Mouse (Mus musculus) heart, adult 2 months (tissue): ENCODE data around the gene Kpna2. TPM values are rescaled to one million over a fixed set of nuclear protein-coding genes. Genes with fewer than 3 reads are reported as not detected.

Experiments
- DNase-seq, 2 experiments: peaks; one replicate each; pipeline ENCODE4 v3.0.0; 2021
- H3K27ac ChIP-seq: fragments of 200-600 bp; 2 replicates; pipeline ENCODE4 v1.8.1; 2022
- H3K27me3 ChIP-seq: fragments of 200-500 bp; 2 replicates; pipeline ENCODE4 v1.6.1; 2012; ENCODE audit warnings: mild to moderate bottlenecking, low read length, inconsistent platforms, mixed read lengths; ENCODE audit not compliant: control insufficient read depth, insufficient read depth
- H3K36me3 ChIP-seq: fragments of 200-500 bp; 2 replicates; pipeline ENCODE4 v1.6.1; 2012; ENCODE audit warnings: low read length, inconsistent platforms; ENCODE audit not compliant: control insufficient read depth, insufficient read depth
- H3K4me1 ChIP-seq: fragments of 200-500 bp; 2 replicates; pipeline ENCODE4 v1.6.1; 2011; ENCODE audit warnings: low read length; ENCODE audit not compliant: control insufficient read depth, insufficient read depth
- H3K4me3 ChIP-seq: fragments of 200-600 bp; 2 replicates; pipeline ENCODE4 v1.8.1; 2022
- H3K79me2 ChIP-seq: fragments of 200-500 bp; replicated peaks from 2 replicates; pipeline ENCODE4 v1.6.1; 2012; ENCODE audit warnings: mild to moderate bottlenecking, inconsistent platforms, low read length, moderate library complexity, mixed read lengths; ENCODE audit not compliant: control insufficient read depth, insufficient read depth
- H3K9ac ChIP-seq: fragments of 200-500 bp; 2 replicates; pipeline ENCODE4 v1.6.1; 2012; ENCODE audit warnings: low read depth, mild to moderate bottlenecking, control low read depth, inconsistent platforms, low read length, mixed read lengths
- CTCF ChIP-seq: fragments of 200-600 bp; IDR thresholded peaks from 2 replicates; pipeline ENCODE4 v1.8.1; 2022; ENCODE audit warnings: antibody characterized with exemption, mild to moderate bottlenecking, moderate library complexity
- EP300 ChIP-seq: fragments of 200-500 bp; IDR thresholded peaks from 2 replicates; pipeline ENCODE4 v1.6.1; 2011; ENCODE audit warnings: low read depth, low read length, control low read depth; ENCODE audit not compliant: insufficient read depth
- POLR2A ChIP-seq: fragments of 200-500 bp; IDR thresholded peaks from 2 replicates; pipeline ENCODE4 v1.6.1; 2011; ENCODE audit warnings: mild to moderate bottlenecking, low read depth, low read length, control low read depth; ENCODE audit not compliant: insufficient read depth
- WGBS: fragments of 180-500 bp; shearing (Covaris S2); methylation state at CpG from one replicate; pipeline ENCODE4 v1.1.7; 2018; 5-methylcytosine and 5-hydroxymethylcytosine counted together
- intact Hi-C: fragments of 180-260 bp; cut with DNase I; formaldehyde crosslinking; loops from one replicate; pipeline ENCODE4 v1.15.1; 2025
- polyA plus RNA-seq: library from polyadenylated mRNA; depleted of rRNA; stranded (reverse); fragments of >200 nt; gene quantifications from 2 replicates; pipeline ENCODE4 v1.2.3, GENCODE M21; 2012
- total RNA-seq, 2 experiments: library from RNA; stranded (reverse); gene quantifications; 2 replicates each; pipeline ENCODE4 v1.2.3; 2021

Kpna2 gene
- total and polyA plus RNA-seq, 3 experiments, result 19.5 to 62.9 (median 61.1) TPM

GRCm38 (mm10) chr11:106976194-106976593, 23.1 kb downstream of the Kpna2 start:
- H3K4me3 ChIP-seq, result no peak overlapping the region
- intact Hi-C loops, result no loop called here
- H3K9ac ChIP-seq, result no peak overlapping the region
- TF ChIP-seq EP300 (peak; percentile 67), POLR2A (no peak), CTCF (0 out of 2 replicates have a peak, but pooled peaks have one; percentile 1)
- 26% methylated on average over 8 of the region's 8 CpGs for WGBS
- no peaks in the 10 kb centered on the region for H3K27me3 ChIP-seq
- no peaks in the 10 kb centered on the region for H3K36me3 ChIP-seq
- H3K79me2 ChIP-seq, result no peaks in the 10 kb centered on the region
- peak; percentile 81 to 86 for DNase-seq
- peaks cover 16% of the 10 kb centered on the region for H3K4me1 ChIP-seq
- H3K27ac ChIP-seq, result peak overlapping the region; percentile 76

DNA sequence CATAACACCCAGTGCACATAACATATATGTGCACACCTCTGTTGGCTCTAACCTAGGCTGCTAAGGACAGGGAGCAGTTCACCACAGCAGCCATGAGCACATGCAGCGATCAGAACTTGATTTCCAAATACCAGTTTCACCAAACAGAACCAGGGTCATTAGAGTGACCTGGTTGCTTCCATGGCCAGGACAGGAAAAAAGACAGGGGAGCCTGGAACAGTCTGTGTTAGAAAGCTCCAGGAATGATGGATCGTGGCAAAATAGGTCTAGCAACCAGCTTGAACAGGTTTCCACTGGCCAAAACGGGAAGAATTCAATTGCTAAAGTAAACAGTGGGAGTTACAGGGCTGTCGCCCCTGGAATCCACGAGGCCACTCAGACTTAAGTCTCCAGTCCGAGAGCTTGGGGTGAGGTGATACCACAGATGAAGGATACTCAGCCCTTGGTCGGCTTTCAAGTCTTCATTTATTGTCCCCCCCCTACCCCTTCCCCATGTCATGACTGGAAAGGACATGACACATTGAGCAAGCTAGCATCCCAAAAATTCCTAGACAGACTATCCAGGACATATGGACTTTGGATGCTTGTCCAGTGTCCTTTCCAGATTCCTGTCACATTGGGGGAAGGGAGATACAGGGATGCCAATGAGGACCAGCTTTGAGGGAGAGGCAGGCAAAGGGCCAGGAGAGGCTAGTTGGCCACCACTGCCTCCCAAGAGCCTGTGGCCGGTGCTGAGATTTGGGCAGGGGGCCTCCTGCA, 23.7 kb downstream of the Kpna2 start:
- Histone ChIP-seq H3K4me1 (peaks cover 16% of the 10 kb centered on the region), H3K36me3 (no peaks in the 10 kb centered on the region), H3K9ac (no peak overlapping the region), H3K79me2 (no peaks in the 10 kb centered on the region), H3K27me3 (no peaks in the 10 kb centered on the region), H3K4me3 (no peak overlapping the region), H3K27ac (peak overlapping the region; percentile 76)
- intact Hi-C loops, result no loop called here
- 50% methylated on average over 8 of the region's 8 CpGs for WGBS
- TF ChIP-seq CTCF (no peak), EP300 (no peak), POLR2A (no peak)
- DNase-seq, result no peak

DNA sequence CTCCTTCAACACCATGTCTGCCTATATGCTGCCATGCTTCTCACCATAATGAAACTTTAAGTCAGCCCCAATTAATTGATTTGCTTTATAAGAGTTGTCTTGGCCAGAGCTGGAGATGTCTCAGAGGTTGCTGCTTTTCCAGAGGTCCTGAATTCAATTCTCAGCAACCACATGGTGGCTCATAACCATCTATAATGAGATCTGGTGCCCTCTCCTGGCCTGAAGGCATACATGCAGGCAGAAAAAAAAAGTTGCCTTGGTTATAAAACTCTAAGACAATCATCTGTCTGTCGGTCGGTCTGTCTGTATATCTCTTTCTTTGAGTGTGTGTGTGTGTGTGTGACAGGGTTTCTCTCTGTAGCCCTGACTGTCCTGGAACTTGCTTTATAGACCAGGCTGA, 24.9 kb downstream of the Kpna2 start:
- WGBS, result 95% methylated on average over 2 of the region's 2 CpGs
- no peaks in the 10 kb centered on the region for H3K79me2 ChIP-seq
- H3K27ac ChIP-seq, result no peak overlapping the region
- H3K9ac ChIP-seq, result no peak overlapping the region
- H3K27me3 ChIP-seq, result no peaks in the 10 kb centered on the region
- no peak overlapping the region for H3K4me3 ChIP-seq
- DNase-seq, result no peak
- no peaks in the 10 kb centered on the region for H3K36me3 ChIP-seq
- TF ChIP-seq CTCF (peak; percentile 63), EP300 (no peak)
- intact Hi-C loops, result no loop called here
- H3K4me1 ChIP-seq, result peaks cover 16% of the 10 kb centered on the region

DNA sequence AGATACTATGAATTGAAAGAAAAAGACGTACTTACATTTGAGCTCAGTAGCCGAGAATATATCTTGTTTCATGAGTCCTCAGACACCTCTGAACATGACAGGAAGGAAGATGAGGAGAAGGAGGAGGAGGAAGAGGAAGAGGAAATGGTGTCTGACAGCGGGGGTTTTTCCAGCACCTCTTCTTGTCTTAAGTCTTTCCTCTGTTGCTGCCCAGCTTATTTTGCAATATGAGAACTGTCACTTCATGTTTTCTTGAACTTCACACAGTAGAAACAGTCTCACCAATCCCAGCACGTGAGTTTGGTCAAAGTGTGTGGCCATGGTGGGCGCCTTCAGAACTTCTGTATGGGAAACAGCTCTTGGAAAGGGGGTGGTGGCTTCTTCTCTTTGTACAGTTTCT, 26.3 kb downstream of the Kpna2 start:
- Histone ChIP-seq H3K9ac (no peak overlapping the region), H3K36me3 (peaks cover under 1% of the 10 kb centered on the region; the same call in 1 of the 2 replicates), H3K79me2 (no peaks in the 10 kb centered on the region), H3K4me3 (no peak overlapping the region), H3K27me3 (no peaks in the 10 kb centered on the region), H3K27ac (no peak overlapping the region), H3K4me1 (peaks cover 17% of the 10 kb centered on the region)
- no peak for DNase-seq
- no peak for TF ChIP-seq EP300
- TF ChIP-seq POLR2A, result no peak
- no peak for TF ChIP-seq CTCF
- 61% methylated on average over 5 of the region's 5 CpGs for WGBS
- intact Hi-C loops, result no loop called here

DNA sequence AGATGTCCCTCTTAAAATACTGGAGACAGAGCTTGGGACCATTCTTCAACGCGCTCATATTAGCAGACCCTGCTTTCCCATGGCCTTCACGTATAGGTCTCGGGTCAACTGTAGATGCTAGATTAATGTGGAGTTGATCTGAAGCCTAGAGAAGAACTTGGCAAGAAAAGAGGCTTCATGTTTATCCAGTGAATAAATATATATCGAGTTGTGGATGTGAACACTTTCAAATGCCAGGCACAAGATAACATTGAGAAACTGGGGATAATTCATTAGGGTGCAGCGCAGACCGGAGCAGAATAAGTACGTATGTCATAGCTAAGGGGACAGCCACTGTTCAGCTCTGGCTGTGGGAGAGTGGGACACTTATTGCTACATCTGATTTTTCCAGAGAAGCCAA, 29.5 kb downstream of the Kpna2 start:
- WGBS, result 90% methylated on average over 8 of the region's 8 CpGs
- TF ChIP-seq CTCF (no peak), POLR2A (no peak), EP300 (no peak)
- no peak overlapping the region for H3K9ac ChIP-seq
- no peak for DNase-seq
- H3K4me1 ChIP-seq, result peaks cover 8% of the 10 kb centered on the region
- no peak overlapping the region for H3K4me3 ChIP-seq
- no peak overlapping the region for H3K27ac ChIP-seq
- H3K27me3 ChIP-seq, result no peaks in the 10 kb centered on the region
- peaks cover 2% of the 10 kb centered on the region; the same call in 1 of the 2 replicates for H3K36me3 ChIP-seq
- H3K79me2 ChIP-seq, result no peaks in the 10 kb centered on the region
- intact Hi-C loops, result loop anchor here (2.0 kb wide), 1 partner anchor 49 kb away; the partner anchor contains the start of gene Smurf2

DNA sequence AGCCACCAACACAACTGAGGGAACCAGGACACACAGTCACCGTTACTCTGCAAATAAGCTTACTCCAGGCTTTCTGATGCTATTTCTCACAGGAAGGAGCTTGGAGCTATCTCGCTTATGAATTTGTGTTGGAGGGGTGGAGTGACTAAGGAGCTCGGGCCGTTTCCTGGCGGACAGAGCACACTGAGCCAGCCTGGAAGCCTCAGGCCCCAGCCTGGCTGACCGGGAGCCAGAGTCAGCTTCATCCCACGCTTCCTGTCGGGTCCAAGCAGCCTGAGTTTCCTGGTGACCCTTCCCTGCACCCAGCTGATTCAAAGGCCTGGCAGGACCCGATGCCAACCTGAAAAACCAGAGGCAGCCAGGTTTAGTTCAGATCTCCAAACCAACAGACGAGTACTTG, 31.7 kb downstream of the Kpna2 start:
- H3K9ac ChIP-seq, result no peak overlapping the region; the same call in 1 of the 2 replicates

More for the DNA sequence above, 31.7 kb downstream of the Kpna2 start:
- Histone ChIP-seq H3K4me1 (peaks cover 6% of the 10 kb centered on the region), H3K4me3 (no peak overlapping the region), H3K79me2 (no peaks in the 10 kb centered on the region), H3K27ac (peak overlapping the region; percentile 64), H3K27me3 (no peaks in the 10 kb centered on the region), H3K36me3 (peaks cover 2% of the 10 kb centered on the region; the same call in 1 of the 2 replicates)
- 34% methylated on average over 10 of the region's 10 CpGs for WGBS
- TF ChIP-seq POLR2A (peak; percentile 30; the same call in 1 of the 2 replicates), EP300 (peak; percentile 76; the same call in 1 of the 2 replicates), CTCF (0 out of 2 replicates have a peak, but pooled peaks have one; percentile 2)
- intact Hi-C loops, result loop anchor here (2.0 kb wide), 1 partner anchor 47 kb away; the partner anchor contains the start of gene Smurf2
- DNase-seq, result peak; percentile 71 to 82
